Mouse (Mus musculus) spleen, embryonic (tissue): Measurements from ENCODE around the gene Fpr-rs4.
"Not testable (repeated sequence)": the region's sequence is repeated elsewhere in the genome, so short reads cannot be mapped to it uniquely, and the experiment has no call there.

Experiments used
- CTCF ChIA-PET: fragments of 350-600 bp; sonication (Branson Sonifier 250); formaldehyde crosslinking; loops from one replicate; lab custom pipeline; 2022; lab: Charles Lee

Gene Fpr-rs4

GRCm38 (mm10) chr17:18021433-18021832 lies at the start of gene Fpr-rs4:
Gene Fpr-rs4 (plus strand): TSS chr17:18021733.
- CTCF ChIA-PET: no interaction called here

- CTCF ChIA-PET: no interaction called here
These were observed 48.1 kb upstream of the Fpr-rs4 start for GRCm38 (mm10) chr17:17973443-17973842.

- CTCF ChIA-PET: not testable (repeated sequence)
These were observed 40.3 kb upstream of the Fpr-rs4 start for GRCm38 (mm10) chr17:17981232-17981631.

DNA sequence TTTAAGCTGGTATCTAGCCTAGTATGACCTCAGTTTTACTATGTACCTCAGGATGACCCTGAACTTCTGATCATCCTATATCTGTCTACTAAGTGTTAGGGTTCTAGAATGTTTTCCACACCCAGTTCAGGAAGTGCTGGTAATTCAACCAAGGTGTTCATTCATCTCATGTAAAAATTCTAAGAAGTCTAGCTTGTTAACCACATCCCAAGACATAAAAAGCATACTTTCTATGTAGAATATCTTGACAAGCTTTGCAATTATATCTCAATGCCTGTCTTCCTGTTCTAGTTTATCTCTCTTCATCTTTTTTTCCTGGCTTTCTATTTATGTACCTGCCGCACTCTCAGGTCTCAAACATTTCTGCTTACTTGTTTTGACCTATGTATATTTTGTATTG lies 16.8 kb upstream of the Fpr-rs4 start:
- CTCF ChIA-PET: no interaction called here

- CTCF ChIA-PET: no interaction called here
These were observed 27.6 kb downstream of the Fpr-rs4 start, which contains the start of gene Vmn2r124 for GRCm38 (mm10) chr17:18049124-18049523. Gene Vmn2r124 (plus strand): TSS chr17:18049424.
